Mouse (Mus musculus): Measurements from ENCODE around the gene Palm3.

DNA sequence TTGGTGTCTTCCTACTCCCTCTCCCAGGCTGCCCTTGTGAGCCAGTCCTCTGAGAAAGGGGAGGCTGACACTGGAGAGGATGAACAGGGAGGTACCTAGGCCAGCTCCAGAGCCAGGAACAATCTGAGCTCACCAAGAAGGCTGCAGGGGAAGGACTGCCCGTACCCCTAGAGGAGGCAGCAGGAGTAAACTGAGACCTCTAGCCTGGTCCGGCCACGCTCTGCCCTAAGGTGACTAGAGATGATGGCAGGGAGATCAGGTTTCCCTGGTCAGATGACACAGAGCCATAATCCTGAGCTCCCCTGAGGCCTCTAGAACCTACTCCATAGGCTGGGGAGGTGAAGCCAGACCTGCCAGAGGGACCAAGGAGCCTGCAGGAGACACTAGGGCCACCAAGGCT is 55.6 kb downstream of the Palm3 start:
- TF ChIP-seq CTCF (IDR thresholded peaks at IDR 0.05) (no peak), POLR2A (IDR thresholded peaks at IDR 0.05; ENCODE audit: insufficient read depth, low read depth, low read length) (no peak), EP300 (IDR thresholded peaks at IDR 0.05; ENCODE audit: insufficient read depth, low read depth, low read length) (no peak)
